Mouse (Mus musculus) cerebellum, adult 9-11 months (tissue): ENCODE data around the gene Fam19a1.

Experiments
- DNase-seq: peaks from one replicate; pipeline ENCODE4 v3.0.0; 2022

Fam19a1 gene

GRCm38 (mm10) chr6:96441971-96442370 lies 329.0 kb downstream of the Fam19a1 start:
- no peak for DNase-seq

GRCm38 (mm10) chr6:96447466-96447865 lies 334.5 kb downstream of the Fam19a1 start:
- DNase-seq: no peak

GRCm38 (mm10) chr6:96456266-96456665 lies 343.3 kb downstream of the Fam19a1 start:
- no peak for DNase-seq

- DNase-seq: no peak
Measured at GRCm38 (mm10) chr6:96457590-96458259, 344.8 kb downstream of the Fam19a1 start.

- DNase-seq: no peak
Measured at GRCm38 (mm10) chr6:96459041-96459440, 346.1 kb downstream of the Fam19a1 start.

- no peak for DNase-seq
Measured at GRCm38 (mm10) chr6:96499464-96499863, 386.5 kb downstream of the Fam19a1 start.

GRCm38 (mm10) chr6:96541600-96541999 lies 428.6 kb downstream of the Fam19a1 start:
- no peak for DNase-seq

- no peak for DNase-seq
Measured at GRCm38 (mm10) chr6:96544832-96545231, 431.9 kb downstream of the Fam19a1 start.

GRCm38 (mm10) chr6:96550431-96550830 lies 437.5 kb downstream of the Fam19a1 start:
- DNase-seq: no peak

- DNase-seq: no peak
Measured at GRCm38 (mm10) chr6:96578649-96579048, 465.7 kb downstream of the Fam19a1 start.

- DNase-seq: no peak
Measured at GRCm38 (mm10) chr6:96580726-96581125, 467.8 kb downstream of the Fam19a1 start.

GRCm38 (mm10) chr6:96581187-96581586 lies 468.2 kb downstream of the Fam19a1 start:
- DNase-seq: no peak

- DNase-seq: no peak
Measured at GRCm38 (mm10) chr6:96587427-96587826, 474.5 kb downstream of the Fam19a1 start.

- DNase-seq: no peak
Measured at GRCm38 (mm10) chr6:96593031-96593430, 480.1 kb downstream of the Fam19a1 start.

GRCm38 (mm10) chr6:96595201-96595600 lies 482.2 kb downstream of the Fam19a1 start:
- no peak for DNase-seq

GRCm38 (mm10) chr6:96624196-96624595 lies 511.2 kb downstream of the Fam19a1 start:
- DNase-seq: no peak

GRCm38 (mm10) chr6:96631518-96631917 lies 518.6 kb downstream of the Fam19a1 start:
- no peak for DNase-seq

GRCm38 (mm10) chr6:96632243-96632642 lies 519.3 kb downstream of the Fam19a1 start:
- no peak for DNase-seq

GRCm38 (mm10) chr6:96635663-96636062 lies 522.7 kb downstream of the Fam19a1 start:
- no peak for DNase-seq

- DNase-seq: no peak
Measured at GRCm38 (mm10) chr6:96648742-96649141, 535.8 kb downstream of the Fam19a1 start.

GRCm38 (mm10) chr6:96649267-96649666 lies 536.3 kb downstream of the Fam19a1 start:
- DNase-seq: no peak

- DNase-seq: no peak
Measured at GRCm38 (mm10) chr6:96666311-96666710, 553.4 kb downstream of the Fam19a1 start.

- no peak for DNase-seq
Measured at GRCm38 (mm10) chr6:96677813-96678212, 564.9 kb downstream of the Fam19a1 start.
